Mouse (Mus musculus) c-Kit-positive CD71-negative TER-119-negative erythroid progenitor cells, embryonic 14.5 days (primary cell): Measurements from ENCODE around the gene Fam104a.

Experiments
- DNase-seq: peaks from one replicate; pipeline ENCODE4 v3.0.0-alpha.2; 2013; ENCODE audit warnings: low read depth

The Fam104a gene

GRCm38 (mm10) chr11:113630642-113631041, 53.3 kb downstream of the Fam104a start:
- no peak for DNase-seq

- no peak for DNase-seq
These were observed 56.2 kb downstream of the Fam104a start for GRCm38 (mm10) chr11:113627785-113628184.

- no peak for DNase-seq
These were observed 58.5 kb downstream of the Fam104a start for GRCm38 (mm10) chr11:113625437-113625836.

- no peak for DNase-seq
These were observed 61.9 kb downstream of the Fam104a start for GRCm38 (mm10) chr11:113622028-113622427.

DNA sequence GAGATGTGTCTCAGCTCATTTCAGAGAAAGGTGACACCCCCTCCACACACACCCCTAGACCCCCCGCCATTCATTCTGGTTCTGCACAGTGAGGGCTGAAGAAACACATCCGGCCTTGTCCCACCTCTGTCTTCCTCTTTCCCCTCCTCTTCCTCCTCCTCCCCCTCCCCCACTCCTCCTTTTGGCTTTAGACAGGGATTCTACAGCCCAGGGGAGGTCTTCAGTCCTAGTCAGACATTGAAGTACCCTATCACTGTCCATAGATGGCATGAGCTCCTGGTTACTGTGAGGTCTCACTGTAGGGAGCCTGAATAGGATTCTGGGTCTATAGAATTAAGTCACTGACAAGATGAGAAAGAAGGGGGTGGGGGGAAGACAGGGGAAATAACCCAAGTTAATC, 63.0 kb downstream of the Fam104a start:
- DNase-seq: no peak

GRCm38 (mm10) chr11:113619420-113620080, 64.4 kb downstream of the Fam104a start:
- no peak for DNase-seq

GRCm38 (mm10) chr11:113618672-113619419, 65.1 kb downstream of the Fam104a start, which contains the start of gene Sstr2:
TSS of gene Sstr2 (plus strand) at chr11:113619342.
- no peak for DNase-seq

GRCm38 (mm10) chr11:113618303-113618671, 65.7 kb downstream of the Fam104a start:
- DNase-seq: no peak

DNA sequence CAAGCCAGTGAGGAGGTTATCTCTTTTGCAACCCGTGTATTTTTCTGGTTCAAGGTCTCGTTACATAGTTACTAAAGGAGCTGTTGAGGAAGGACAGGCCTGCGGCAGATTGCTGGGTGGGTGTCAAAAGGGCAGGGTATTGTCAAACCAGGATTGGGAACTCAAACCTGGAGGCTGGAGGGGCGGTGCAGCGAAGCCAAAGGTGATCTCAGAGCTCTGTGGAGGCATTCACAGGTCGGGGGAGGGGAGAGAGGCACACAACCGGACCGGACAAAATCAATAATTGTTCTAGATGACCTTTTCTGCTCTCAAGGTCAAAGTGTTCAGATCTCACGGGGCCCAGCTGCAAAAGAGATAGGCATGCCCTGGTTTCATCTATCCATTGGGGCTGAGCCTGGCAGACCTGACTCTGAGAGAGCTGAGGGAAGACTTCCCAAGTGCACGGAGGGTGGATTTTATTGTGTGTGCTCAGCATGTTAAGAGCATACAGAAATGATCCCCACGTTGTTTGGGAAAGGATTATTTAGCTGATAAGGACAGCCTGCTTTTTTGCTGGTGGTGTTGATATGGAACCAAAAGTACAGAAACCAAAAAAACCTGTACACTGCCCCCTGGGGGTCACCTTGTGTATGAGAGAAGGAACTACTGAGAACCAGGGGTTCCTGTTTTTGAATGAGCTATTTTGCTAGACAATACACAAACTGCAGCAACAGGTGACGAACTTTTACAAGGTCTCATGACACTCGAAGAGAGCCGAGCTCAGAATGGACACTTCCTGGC, 66.6 kb downstream of the Fam104a start:
- peak; percentile 76 for DNase-seq

DNA sequence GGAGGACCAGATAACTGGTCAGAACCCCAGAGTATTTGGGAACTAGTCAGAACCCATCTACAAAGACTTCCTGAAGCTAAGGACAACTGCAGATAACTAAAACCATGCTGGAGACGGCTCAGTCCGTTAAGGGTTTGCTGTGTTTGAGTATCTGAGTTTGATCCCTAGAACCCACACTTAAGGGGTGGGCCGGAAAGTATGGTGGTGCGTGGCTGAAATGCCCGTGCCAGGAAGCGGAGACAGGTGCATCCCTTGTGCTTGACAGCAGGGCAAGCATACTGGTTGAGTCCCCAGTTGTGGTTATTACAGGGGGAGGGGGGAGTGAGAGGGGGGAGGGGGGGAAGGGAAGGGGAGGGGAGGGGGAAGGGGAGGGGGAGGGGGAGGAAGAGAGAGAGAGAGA, 69.5 kb downstream of the Fam104a start:
- DNase-seq: no peak

DNA sequence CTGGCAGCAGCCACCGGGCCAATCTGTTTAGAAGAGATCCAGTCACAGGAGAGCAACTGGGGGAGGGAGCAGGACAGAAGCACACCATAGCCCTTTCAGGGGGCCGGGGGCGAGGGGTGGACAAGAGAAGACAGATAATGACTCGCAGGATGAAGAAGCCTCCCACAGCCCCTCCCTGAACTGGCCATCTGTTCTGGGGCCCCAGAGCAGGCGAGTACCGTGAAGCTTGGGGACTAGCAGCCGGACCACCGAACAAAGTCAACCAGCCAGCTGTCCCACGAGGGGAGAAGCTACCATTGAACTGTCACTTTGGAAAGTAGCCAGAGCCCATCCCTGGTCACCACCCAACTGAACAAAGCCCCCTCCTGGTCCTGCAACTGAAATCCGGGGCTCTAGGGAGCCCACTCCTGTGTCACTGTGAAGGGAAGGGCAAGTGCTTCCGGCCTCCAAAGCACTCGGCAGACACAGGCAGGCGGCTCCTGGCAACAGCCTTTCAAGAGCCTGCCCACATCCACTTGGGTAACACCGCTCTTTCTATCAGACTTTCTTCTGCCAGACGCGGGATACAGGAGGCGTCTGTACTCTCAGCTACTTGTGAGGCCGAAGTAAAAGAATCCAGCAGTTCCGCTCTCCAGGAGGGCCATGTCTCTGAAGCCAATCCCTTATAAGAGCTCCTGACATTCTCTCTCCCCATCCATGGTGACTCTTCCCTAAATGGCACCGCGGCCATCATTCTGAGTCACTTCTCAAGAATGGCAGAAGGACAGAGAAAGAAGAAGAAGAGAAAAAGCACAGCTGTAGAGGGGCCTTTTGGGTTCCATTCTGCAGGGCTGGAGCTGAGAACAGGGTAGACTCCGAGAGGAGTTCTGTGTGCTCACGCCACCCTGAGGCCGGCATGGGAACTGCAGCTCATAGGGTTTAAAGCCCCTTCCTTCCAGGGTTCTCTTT, 72.0 kb downstream of the Fam104a start:
- DNase-seq: no peak
